Mouse (Mus musculus): ENCODE measurements around the gene Inhbe. TPM values are rescaled to one million over a fixed set of nuclear protein-coding genes. Genes with fewer than 3 reads are reported as not detected.
A peak's percentile ranks its signal among the peaks of the same experiment; 100 is the strongest.
"Not testable (repeated sequence)": the region's sequence is repeated elsewhere in the genome, so short reads cannot be mapped to it uniquely, and the experiment has no call there.

Inhbe gene
- polyA plus RNA-seq, 1 experiment, result not detected

DNA sequence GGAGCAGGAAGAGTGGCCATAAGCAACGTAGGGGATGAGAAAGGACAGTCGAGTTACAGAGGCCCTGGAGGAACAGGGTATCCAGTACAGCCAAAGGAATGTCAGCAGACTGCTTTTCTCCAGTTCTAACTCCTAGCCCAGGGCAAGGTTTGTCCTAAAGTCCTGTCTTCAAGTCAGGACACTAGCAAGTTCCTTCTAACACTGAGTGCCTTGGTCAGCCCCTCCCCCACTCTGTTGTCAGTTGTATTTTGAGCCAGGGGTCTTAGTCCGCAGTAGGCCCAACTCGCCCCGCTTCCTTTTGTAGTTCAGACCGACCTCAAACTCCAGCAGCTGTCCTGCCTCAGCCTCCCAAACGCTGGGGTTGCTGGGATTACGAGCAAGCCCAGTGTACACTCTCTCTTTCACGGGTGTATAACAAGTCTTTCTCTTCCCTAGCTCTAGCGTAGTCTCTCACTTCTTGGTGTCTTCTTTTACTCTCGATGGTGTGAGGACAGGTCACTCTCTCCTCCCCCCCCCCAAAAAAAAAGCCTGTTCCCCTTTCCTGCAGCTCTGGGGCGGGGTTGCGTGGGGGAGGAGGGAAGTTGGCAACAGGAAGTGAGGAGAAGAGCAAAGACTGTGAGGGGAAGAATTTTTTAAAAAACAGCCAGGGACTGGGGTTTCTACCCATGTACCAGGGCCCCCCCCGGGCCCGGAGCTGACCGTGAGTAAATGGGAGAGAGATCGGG, 30.9 kb downstream of the Inhbe start:
- DNase-seq (ENCODE audit: low spot score), result no peak

DNA sequence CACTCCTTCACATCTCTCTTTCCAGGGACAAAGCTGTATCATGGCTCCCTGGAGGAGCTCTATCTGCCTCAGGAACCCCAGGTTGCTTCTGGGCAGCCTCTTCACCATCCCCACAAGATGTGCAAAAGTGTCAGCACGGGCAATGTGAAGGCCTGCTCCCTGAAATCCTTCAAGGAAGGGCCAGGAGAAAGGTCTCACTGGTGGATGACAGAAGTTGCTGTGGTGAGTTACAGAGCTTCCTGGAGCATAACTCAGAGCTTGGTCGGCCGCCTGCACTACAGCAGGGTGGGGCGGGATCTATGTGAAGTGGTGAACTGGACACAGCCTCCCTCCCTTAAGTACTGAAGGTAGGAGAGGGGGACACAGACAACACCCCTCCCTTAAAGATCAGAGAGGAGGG, 31.5 kb downstream of the Inhbe start:
- DNase-seq (ENCODE audit: low spot score), result no peak

DNA sequence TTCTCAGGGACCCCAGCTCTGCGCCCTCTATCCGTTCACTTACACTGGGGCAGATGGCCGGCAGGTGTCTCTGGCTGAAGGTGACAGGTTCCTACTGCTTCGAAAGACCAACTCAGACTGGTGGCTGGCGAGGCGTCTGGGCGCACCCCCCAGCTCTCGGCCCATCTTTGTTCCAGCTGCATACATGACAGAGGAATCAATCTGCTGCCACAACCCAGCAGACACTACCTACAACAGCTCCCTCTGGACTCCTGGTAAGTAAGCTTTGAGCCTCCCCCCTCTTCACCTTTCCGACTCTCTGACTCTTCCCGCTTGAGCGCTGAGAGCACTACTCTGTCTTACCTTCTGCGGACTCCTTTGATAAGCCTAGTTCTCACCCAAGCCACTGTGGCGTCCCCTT, 32.0 kb downstream of the Inhbe start:
- no peak for DNase-seq (ENCODE audit: low spot score)

DNA sequence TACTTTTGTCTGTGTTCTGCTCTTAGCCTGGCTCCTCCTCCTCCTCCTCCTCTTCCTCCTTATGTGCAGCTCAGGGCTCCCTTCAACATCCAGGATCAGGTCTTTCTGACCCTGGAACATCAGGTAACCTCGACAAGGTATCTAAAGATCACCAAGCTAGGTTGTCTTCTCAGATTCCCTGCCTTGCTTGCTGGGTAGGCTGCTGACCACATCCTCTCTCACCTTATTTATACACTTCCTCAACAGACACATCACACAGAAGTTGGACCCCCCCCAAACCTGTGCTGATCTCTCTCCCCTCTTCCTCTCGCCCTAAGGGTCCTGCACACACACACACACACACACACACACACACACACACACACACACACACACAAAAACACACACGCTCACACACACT, 32.6 kb downstream of the Inhbe start, which contains the start of gene Arhgap9:
Arhgap9 (plus strand) TSS at position 344 of the 400 bp plus-strand sequence.
- DNase-seq (ENCODE audit: low spot score), result no peak

DNA sequence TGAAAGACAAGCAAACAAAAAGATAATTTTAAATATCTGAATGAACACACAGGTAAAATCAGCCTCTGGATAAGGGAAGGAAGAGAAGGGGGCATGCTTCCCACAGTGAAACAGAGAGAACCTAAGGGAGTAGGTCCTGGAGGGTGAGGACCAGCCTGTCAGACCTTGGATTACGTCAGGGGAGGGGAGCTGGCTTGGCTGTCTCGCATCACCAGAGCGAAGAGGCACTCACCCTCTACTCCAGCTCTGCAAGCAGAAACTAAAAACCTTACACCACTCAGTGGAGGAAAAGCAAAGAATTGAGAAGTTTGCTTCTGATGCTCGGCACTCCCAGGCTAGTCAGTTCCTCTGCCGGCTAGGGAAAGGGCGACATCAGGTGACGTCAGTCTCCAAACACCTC, 34.2 kb downstream of the Inhbe start:
- no peak for DNase-seq (ENCODE audit: low spot score)

DNA sequence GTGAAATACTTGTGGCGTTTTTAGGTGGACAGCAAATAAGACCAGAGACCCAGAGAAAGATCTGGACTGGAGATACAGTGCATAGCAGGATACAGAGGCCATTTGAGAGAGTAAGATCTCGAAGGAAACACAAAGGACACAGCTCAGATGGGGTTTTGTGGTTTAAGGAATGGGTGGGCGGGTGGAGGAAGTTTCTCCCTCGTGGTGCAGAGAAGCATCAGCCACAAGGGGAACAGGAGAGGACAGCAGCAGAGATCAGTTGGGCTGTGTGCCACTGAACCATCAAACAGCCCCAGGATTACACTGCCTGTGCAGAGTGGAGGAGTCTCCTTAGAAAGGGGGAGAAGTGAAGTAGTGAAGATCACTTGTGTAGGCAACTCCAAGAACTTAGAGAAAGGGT, 36.2 kb downstream of the Inhbe start:
- DNase-seq (ENCODE audit: low spot score), result no peak

DNA sequence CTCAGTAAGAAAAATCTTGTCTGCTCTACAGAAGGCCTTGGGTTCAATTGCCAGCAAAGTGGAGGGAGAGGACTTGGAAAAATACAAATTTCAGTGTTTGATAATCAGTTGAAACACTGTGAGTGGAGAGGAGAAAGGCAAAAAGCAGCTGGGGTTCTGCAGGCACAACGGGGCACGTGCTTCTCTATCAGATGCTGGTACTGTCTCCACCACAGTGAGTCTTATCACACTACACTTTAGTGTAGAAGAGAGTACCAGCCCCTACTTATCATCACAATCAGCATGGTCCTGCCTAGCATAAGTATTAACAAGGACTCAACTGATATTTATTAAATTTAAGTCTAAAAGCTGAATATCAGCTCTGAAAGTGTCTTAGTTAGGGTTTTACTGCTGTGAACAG, 36.9 kb downstream of the Inhbe start:
- DNase-seq (ENCODE audit: low spot score), result no peak

DNA sequence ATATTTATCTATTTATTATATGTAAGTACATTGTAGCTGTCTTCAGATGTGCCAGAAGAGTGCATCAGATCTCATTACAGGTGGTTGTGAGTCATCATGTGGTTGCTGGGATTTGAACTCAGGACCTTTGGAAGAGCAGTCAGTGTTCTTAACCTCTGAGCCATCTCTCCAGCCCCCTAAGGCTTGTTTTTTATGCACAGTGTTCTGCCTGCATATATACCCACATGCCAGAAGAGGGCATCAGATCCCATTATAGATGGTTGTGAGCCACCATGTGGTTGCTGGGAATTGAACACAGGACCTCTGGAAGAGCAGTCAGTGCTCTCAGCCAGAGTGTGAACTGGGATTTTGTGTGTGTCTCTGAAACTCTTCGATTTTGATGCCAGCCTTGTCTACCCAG, 39.3 kb downstream of the Inhbe start:
- not testable (repeated sequence) for DNase-seq (ENCODE audit: low spot score)

DNA sequence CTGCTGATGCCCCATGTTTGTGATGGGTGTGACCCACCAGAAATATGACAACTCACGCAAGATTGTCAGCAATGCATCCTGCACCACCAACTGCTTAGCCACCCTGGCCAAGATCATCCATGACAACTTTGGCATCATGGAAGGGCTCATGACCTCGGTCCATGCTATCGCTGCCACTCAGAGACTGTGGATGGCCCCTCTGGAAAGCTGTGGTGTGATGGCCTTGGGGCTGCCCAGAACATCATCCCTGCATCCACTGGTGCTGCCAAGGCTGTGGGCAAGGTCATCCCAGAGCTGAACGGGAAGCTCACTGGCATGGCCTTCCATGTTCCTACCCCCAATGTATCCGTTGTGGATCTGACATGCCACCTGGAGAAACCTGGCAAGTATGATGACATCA, 40.7 kb downstream of the Inhbe start:
- not testable (repeated sequence) for DNase-seq (ENCODE audit: low spot score)

DNA sequence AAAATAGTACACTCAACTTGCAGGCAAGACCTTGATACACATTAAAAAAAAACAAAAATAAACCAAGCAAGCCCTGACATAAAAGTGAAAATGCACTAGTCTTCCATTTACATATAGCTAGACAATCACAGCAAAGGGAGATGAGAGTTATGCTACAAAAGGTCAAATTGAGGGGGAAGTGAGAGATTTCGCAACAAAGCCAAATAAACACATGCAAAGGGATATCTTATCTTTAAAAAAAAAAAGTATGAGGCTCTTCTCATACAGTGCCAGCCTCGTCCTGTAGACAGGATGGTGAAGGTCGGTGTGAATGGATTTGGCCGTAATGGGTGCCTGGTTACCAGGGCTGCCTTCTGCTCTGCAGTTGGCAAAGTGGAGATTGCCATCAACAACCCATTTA, 41.4 kb downstream of the Inhbe start:
- no peak for DNase-seq (ENCODE audit: low spot score)

DNA sequence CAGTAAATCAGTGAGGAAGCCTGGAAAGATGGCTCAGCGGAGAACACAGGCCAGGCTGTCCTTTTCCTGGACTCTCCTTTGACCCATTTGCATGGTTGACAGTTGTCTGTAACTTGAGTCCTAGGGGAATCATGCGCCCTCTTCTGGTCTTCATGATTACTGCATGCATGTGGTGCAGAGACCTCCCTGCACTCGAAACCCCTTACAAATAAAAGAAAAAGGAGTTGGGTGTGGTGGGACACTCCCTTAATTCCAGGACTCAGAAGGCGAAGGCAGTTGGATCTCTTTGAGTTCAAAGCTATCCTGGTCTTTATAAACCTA, 41.9 kb downstream of the Inhbe start:
- DNase-seq (ENCODE audit: low spot score), result no peak

DNA sequence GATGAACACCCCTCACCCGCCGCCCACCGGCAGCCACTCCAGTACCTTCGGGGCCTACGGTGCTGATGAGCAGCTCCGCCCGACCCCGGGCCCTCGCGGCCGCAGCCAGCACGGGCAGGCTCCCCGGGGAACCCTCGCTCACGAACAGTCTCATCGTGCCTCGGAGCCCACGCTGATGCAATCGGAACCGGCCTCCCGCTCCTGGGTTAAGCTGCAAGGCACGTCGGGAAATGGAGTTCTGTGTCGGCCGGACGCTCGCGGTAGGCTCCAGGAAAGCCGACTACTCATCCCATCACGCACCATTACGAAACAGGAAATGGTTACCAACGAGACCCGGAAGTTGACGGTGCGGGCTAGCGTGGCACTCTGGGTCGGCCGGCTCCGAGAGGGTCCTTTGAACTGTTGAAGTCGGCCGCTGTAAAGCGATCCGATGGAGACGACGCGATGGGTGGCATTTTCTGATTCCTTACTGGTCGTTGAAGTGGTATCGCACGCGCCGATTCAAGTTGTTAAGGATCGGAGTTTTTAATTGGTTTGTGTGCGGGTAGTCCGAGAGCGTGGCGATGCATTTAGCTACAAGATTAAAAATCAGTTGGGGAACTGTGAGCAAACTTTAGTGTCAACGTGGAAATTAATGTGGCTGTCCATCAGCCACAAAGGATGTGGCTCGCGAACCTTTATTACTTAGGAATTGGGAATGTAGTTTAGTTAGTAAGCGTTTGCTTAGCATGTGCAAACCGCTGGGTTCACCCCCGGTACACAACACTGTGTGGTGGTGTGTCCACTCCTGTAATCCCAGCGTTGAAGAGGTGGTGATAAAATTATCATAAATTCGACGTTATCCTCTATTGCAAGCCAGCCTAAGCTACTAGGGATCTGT, 42.5 kb downstream of the Inhbe start, which contains the start of gene Mars:
Mars (minus strand) TSS at position 311 of the 880 bp plus-strand sequence.
- DNase-seq (ENCODE audit: low spot score), result peak; percentile 77

DNA sequence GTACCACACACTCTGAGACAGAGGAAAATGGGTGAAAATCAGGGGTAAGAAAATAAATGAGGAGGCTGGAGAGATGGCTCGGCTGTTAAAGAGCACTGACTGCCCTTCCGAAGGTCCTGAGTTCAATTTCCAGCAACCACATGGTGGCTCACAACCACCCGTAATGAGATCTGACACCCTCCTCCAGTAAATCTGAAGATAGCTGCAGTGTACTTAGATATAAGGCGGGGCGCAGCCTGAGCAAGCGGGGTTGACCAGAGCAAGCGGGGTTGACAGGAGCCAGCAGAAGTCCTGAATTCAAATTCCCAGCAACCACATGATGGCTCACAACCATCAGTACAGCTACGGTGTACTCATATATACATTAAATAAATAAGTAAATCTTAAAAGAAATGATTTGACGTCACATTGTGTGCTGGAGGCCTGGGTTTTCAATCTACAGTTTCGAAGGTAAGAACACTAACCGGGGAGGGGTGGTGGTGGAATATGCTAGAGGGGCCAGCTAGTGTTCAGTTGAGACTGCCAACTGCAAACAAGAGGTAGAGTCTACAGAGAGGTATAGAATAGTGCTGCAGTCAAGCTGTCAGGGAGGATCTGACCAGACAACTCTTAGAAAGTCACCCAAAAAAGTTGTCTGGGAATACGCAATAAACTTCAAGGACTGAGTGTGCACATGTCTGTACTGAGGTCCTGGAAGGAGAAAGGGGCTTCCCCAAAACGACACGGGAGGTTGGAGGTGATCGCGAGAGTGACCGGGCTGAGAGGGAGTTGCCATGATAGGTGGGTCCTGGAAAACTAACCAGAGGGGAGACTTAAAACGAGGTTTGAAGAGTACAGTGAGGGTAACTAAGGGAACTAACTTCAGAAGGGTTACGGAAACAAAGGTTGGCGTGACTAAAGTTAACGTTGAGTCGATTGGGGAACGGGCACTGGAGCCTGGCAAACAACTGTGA, 43.4 kb downstream of the Inhbe start:
- no peak for DNase-seq (ENCODE audit: low spot score)

DNA sequence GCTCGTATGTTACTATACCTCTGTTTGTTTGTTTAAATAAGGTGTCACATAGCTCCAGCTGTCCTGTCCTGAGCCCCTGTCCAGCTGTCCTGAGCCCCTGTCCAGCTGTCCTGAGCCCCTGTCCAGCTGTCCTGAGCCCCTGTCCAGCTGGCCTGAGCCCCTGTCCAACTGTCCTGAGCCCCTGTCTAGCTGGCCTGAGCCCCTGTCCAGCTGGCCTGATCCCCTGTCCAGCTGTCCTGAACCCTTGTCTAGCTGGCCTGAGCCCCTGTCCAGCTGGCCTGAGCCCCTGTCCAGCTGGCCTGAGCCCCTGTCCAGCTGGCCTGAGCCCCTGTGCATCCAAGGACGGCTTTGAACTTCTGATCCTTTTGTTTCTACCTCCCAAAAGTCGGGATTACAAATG, 45.0 kb downstream of the Inhbe start:
- DNase-seq (ENCODE audit: low spot score), result not testable (repeated sequence)

DNA sequence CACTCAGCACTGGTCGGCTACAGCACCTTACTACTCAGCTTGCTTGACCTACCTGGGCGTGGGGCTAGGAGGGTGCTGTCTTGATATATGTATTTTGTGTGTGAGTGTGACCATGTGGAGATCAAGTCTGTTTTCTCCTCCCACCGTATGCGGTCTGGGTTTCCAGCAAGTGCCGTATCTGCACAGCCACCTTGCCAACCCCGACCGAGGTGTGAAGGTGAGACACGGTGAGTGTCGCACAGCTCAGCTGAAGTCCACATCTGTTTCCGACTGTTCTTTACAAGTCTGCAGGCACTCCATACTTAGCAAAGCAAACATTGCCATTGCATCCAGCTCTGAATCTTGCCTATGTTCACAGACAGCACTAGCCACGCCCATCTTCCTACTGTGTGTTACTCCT, 51.1 kb downstream of the Inhbe start:
- DNase-seq (ENCODE audit: low spot score), result no peak

DNA sequence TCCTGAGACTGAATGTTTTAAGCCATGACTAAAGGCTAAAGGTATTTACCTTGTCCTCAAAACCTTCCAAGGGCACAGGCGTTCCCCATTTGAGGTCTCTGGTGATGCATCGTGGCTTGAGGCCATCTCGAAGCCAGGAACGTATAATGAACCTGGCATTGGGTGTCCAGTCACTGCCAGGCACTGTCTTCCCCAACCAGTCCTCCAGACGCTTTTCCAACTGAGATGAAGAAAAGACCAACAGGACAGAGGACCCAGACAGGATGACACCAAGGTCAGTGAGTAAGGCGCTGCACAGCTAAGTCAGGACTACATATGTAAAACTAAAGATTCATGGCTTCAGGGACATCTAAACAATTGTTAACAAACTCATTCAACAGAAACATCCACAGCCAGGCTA, 53.9 kb downstream of the Inhbe start:
- no peak for DNase-seq (ENCODE audit: low spot score)

Other genes with a start within 250 kb of the Inhbe start
- gene Os9, start 233.3 kb downstream of the Inhbe start, polyA plus RNA-seq (2012; rRNA removed), result 53.9 and 72.8 TPM in 2 replicates
- gene B4galnt1, start 189.2 kb downstream of the Inhbe start, polyA plus RNA-seq (2012; rRNA removed), result 6.2 and 7.9 TPM in 2 replicates
- 0.72 and 1.5 TPM in 2 replicates for gene Slc26a10, start 173.8 kb downstream of the Inhbe start, polyA plus RNA-seq (2012; rRNA removed)
- 178 and 188 TPM in 2 replicates for gene Arhgef25, start 164.3 kb downstream of the Inhbe start, polyA plus RNA-seq (2012; rRNA removed)
- gene Dtx3, start 158.7 kb downstream of the Inhbe start, polyA plus RNA-seq (2012; rRNA removed), result 193 and 272 TPM in 2 replicates
- 47.7 and 48.4 TPM in 2 replicates for gene Pip4k2c, start 142.8 kb downstream of the Inhbe start, polyA plus RNA-seq (2012; rRNA removed)
- gene Kif5a, start 91.1 kb downstream of the Inhbe start, polyA plus RNA-seq (2012; rRNA removed), result 5.9 and 6.6 TPM in 2 replicates
- gene Dctn2, start 88.0 kb downstream of the Inhbe start, polyA plus RNA-seq (2012; rRNA removed), result 173 and 201 TPM in 2 replicates
- 19.8 and 42.1 TPM in 2 replicates for gene Mbd6, start 65.4 kb downstream of the Inhbe start, polyA plus RNA-seq (2012; rRNA removed)
- gene Mars, start 42.6 kb downstream of the Inhbe start, polyA plus RNA-seq (2012; rRNA removed), result 44.7 and 47.7 TPM in 2 replicates
- gene Arhgap9, start 32.4 kb downstream of the Inhbe start, polyA plus RNA-seq (2012; rRNA removed), result 6.7 and 8.4 TPM in 2 replicates
- 29.0 and 34.1 TPM in 2 replicates for gene Gli1, start 12.4 kb downstream of the Inhbe start, polyA plus RNA-seq (2012; rRNA removed)
- gene Inhbc, start 16.0 kb upstream of the Inhbe start, polyA plus RNA-seq (2012; rRNA removed), result not detected in 2 replicates
- 19.3 and 41.9 TPM in 2 replicates for gene R3hdm2, start 25.9 kb upstream of the Inhbe start, polyA plus RNA-seq (2012; rRNA removed)
- 2.3 and 4.3 TPM in 2 replicates for gene Stac3, start 147.3 kb upstream of the Inhbe start, polyA plus RNA-seq (2012; rRNA removed)
- gene Ndufa4l2, start 160.6 kb upstream of the Inhbe start, polyA plus RNA-seq (2012; rRNA removed), result 21.2 and 32.1 TPM in 2 replicates
- 58.7 and 63.9 TPM in 2 replicates for gene Shmt2, start 168.0 kb upstream of the Inhbe start, polyA plus RNA-seq (2012; rRNA removed)
- 0.04 and 0.07 TPM in 2 replicates for gene Nxph4, start 180.1 kb upstream of the Inhbe start, polyA plus RNA-seq (2012; rRNA removed)

All from urinary bladder, adult 2 months (tissue).